Mouse (Mus musculus) lung, adult 2 months (tissue): ENCODE measurements around the gene Srrm4. TPM values are rescaled to one million over a fixed set of nuclear protein-coding genes. Genes with fewer than 3 reads are reported as not detected.

ENCODE experiments used
- DNase-seq: peaks from one replicate; pipeline ENCODE4 v3.0.0; 2022
- H3K4me1 ChIP-seq: fragments of 200-500 bp; 2 replicates; pipeline ENCODE4 v1.6.1; 2011; ENCODE audit warnings: low read length; ENCODE audit not compliant: control insufficient read depth, insufficient read depth
- H3K4me3 ChIP-seq: fragments of 200-500 bp; replicated peaks from 2 replicates; pipeline ENCODE3; 2011; ENCODE audit warnings: low read depth, mild to moderate bottlenecking, control low read depth, low read length; ENCODE audit errors: extremely low read depth
- CTCF ChIP-seq: fragments of 200-500 bp; IDR thresholded peaks from 2 replicates; pipeline ENCODE4 v1.5.1; 2011; ENCODE audit warnings: mild to moderate bottlenecking, low read length, control low read depth; ENCODE audit not compliant: insufficient read depth
- POLR2A ChIP-seq: fragments of 200-500 bp; IDR thresholded peaks from 2 replicates; pipeline ENCODE4 v1.6.1; 2011; ENCODE audit warnings: low read depth, mild to moderate bottlenecking, control low read depth, low read length, borderline replicate concordance; ENCODE audit errors: extremely low read depth
- WGBS: fragments of 180-500 bp; shearing (Covaris S2); methylation state at CpG from one replicate; pipeline ENCODE4 v1.1.7; 2018; 5-methylcytosine and 5-hydroxymethylcytosine counted together
- polyA plus RNA-seq: library from polyadenylated mRNA; depleted of rRNA; stranded (reverse); fragments of >200 nt; gene quantifications from 2 replicates; pipeline ENCODE4 v1.2.3, GENCODE M21; 2012; rRNA removed

Srrm4 gene
- polyA plus RNA-seq, 1 experiment, result 0.49 TPM

DNA sequence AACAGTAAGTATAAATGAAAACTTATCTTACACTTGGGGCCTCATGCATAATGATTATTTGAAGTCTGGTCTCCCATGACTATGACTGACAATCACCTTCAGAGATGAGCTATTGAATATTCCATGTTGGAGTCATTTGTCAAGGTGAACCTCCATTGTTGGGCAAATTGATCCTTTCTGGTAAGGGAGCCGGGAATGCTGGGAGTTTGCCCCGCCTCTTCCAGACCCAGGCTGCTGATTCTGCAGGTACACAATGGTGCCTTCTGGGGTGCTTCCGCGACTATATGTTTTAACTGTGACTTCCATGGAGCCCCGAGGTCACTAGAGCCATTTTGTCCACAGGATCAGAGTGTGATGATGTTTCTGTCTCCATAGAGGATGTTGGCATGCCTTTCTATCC is 195.5 kb downstream of the Srrm4 start:
- WGBS, result 81% methylated on average over 5 of the region's 5 CpGs
- Histone ChIP-seq H3K4me3 (no peak overlapping the region), H3K4me1 (no peaks in the 10 kb centered on the region)
- no peak for DNase-seq
- TF ChIP-seq POLR2A (no peak), CTCF (no peak)

DNA sequence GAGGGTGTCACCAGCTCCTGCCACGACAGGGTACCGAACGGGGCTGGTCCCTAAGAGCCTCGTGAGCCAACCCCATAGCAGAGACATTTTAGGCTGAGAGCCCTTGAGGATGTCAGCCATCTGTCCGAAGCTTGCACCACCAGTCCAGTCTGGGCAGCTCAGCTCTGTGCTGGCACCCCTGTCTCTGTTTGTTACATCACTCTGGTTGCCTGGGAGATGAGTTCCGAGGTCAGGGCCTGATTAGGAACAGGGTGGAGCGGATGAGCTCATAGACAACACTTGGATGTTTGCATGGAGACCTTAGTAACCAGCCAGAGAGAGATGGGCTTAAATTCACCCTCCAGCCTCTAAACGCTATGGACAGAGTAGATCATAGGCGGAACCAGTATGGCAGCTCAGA is 199.0 kb downstream of the Srrm4 start:
- TF ChIP-seq POLR2A (no peak), CTCF (no peak)
- DNase-seq, result no peak
- Histone ChIP-seq H3K4me3 (no peak overlapping the region), H3K4me1 (no peaks in the 10 kb centered on the region)
- WGBS, result 64% methylated on average over 9 of the region's 9 CpGs

DNA sequence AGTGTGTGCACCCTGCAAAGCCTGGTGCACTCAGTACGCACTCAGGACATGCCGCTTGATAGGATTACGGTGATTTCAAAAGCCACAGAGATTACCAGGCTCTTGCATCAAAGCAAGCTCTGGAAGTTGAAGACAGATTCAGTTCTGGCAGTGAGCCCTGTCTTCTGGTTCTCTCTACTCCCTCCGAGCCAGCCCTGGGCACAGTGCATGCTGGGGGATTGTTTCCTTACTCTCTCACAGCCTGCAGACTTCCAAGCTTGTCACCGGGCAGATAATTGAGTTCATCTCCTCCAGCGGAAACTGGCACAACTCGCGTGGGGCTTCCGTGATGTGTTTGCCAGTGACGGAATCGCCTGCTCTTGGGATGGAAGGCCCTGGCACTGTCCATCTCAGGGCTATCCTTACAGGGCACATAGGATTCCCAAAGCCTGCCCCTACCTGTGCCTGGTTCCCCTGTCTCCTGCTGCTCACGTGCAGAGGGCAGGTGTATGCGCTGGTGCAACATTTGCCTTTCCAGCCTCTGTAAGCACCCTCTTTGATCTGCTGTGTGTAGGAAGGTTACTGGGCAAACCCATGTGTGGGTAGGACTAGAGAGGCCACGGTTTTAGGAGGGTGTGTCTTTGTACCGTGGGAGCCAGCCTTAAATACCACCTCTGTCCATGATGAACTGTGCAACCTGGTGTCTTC is 201.6 kb downstream of the Srrm4 start:
- DNase-seq, result no peak
- Histone ChIP-seq H3K4me1 (no peaks in the 10 kb centered on the region), H3K4me3 (no peak overlapping the region)
- TF ChIP-seq POLR2A (no peak), CTCF (no peak)
- 32% methylated on average over 15 of the region's 15 CpGs for WGBS

- Histone ChIP-seq H3K4me1 (no peaks in the 10 kb centered on the region), H3K4me3 (no peak overlapping the region)
- no peak for TF ChIP-seq POLR2A
- TF ChIP-seq CTCF, result no peak
- WGBS, result 66% methylated on average over 4 of the region's 4 CpGs
- DNase-seq, result no peak
Observed at GRCm38 (mm10) chr5:116389321-116389720, 202.3 kb downstream of the Srrm4 start.

Other genes starting within 250 kb of the Srrm4 start
- 57.7 and 72.4 TPM in 2 replicates for gene Hspb8, start 169.0 kb downstream of the Srrm4 start, polyA plus RNA-seq